18 mouse cellular contexts compared by ENCODE assay signal in genomic region chr5:131142606-131143005, GRCm38 (mm10).
DNase-seq lines count a peak whose midpoint lies in the region; ATAC-seq and TF ChIP-seq lines count a peak whose summit lies in the region.
"Had no signal": no experiment of that assay in that cellular context is flagged by ENCODE, and none has a peak within 500 bp of the region (broad histone marks: within the 10 kb centered on the region; RNA-seq: fewer than 3 reads in every experiment).

No protein-coding gene starts in this region.

- H3K4me2 ChIP-seq in hindbrain, embryonic 13.5 days, result no peak overlapping the region
- no peak overlapping the region for H3K4me2 ChIP-seq in hindbrain, embryonic 12.5 days (replicated peaks)
- no peak overlapping the region for H3K4me2 ChIP-seq in neural tube, embryonic 13.5 days
- H3K4me2 ChIP-seq in neural tube, embryonic 15.5 days, result no peak overlapping the region
- H3K4me2 ChIP-seq in midbrain, embryonic 14.5 days (ENCODE audit: low read length), result no peak overlapping the region
- H3K4me2 ChIP-seq: forebrain, embryonic 12.5 days; limb, embryonic 12.5 days; liver, embryonic 13.5 days; midbrain, embryonic 13.5 days had no signal

- H3K4me3 ChIP-seq in hindbrain, embryonic 13.5 days, result no peak overlapping the region
- no peak overlapping the region for H3K4me3 ChIP-seq in hindbrain, embryonic 12.5 days
- H3K4me3 ChIP-seq in neural tube, embryonic 13.5 days, result no peak overlapping the region
- H3K4me3 ChIP-seq in neural tube, embryonic 15.5 days (replicated peaks), result no peak overlapping the region
- no peak overlapping the region for H3K4me3 ChIP-seq in embryonic fibroblast, embryonic 13.5 days (ENCODE audit: insufficient read depth, low read length)
- H3K4me3 ChIP-seq in midbrain, embryonic 14.5 days (replicated peaks; ENCODE audit: low read depth, low read length), result no peak overlapping the region
- H3K4me3 ChIP-seq: forebrain, embryonic 12.5 days; heart, embryonic 10.5 days; limb, embryonic 12.5 days; liver, embryonic 13.5 days; midbrain, embryonic 13.5 days; myocyte had no signal

- 45% methylated on average over 4 of the region's 4 CpGs for WGBS in hindbrain, embryonic 13.5 days
- 51% methylated on average over 4 of the region's 4 CpGs for WGBS in hindbrain, embryonic 12.5 days
- WGBS in neural tube, embryonic 13.5 days, result 32% methylated on average over 4 of the region's 4 CpGs
- WGBS in neural tube, embryonic 15.5 days, result 41% methylated on average over 4 of the region's 4 CpGs
- WGBS in midbrain, embryonic 14.5 days, result 75% methylated on average over 4 of the region's 4 CpGs

- ATAC-seq in hindbrain, embryonic 13.5 days (ENCODE audit: low FRiP score), result no peak
- ATAC-seq in hindbrain, embryonic 12.5 days (ENCODE audit: low FRiP score), result no peak
- ATAC-seq in neural tube, embryonic 13.5 days (ENCODE audit: low read depth), result no peak
- no peak for ATAC-seq in neural tube, embryonic 15.5 days (ENCODE audit: low FRiP score)
- ATAC-seq in midbrain, embryonic 14.5 days (ENCODE audit: low FRiP score, low TSS enrichment), result no peak
- ATAC-seq: hindbrain, postnatal 0 days; midbrain, embryonic 13.5 days had no signal

- intact Hi-C loops in heart, postnatal 36 days (cut with DNase I), result no loop called here

- peak overlapping the region; percentile 35; the same call in 1 of the 2 replicates for H3K27ac ChIP-seq in hindbrain, embryonic 13.5 days
- no peak overlapping the region for H3K27ac ChIP-seq in hindbrain, embryonic 12.5 days
- peak overlapping the region; percentile 39 for H3K27ac ChIP-seq in neural tube, embryonic 13.5 days (replicated peaks)
- H3K27ac ChIP-seq in neural tube, embryonic 15.5 days (replicated peaks), result no peak overlapping the region
- H3K27ac ChIP-seq in embryonic fibroblast, embryonic 13.5 days (ENCODE audit: insufficient read depth, low read length), result peak overlapping the region; percentile 50
- no peak overlapping the region for H3K27ac ChIP-seq in midbrain, embryonic 14.5 days (replicated peaks; ENCODE audit: low read depth, low read length)
- H3K27ac ChIP-seq: forebrain, embryonic 12.5 days; heart, embryonic 10.5 days; hindbrain, postnatal 0 days; limb, embryonic 12.5 days; liver, embryonic 13.5 days; midbrain, embryonic 13.5 days had no signal

- H3K9ac ChIP-seq in hindbrain, embryonic 13.5 days, result no peak overlapping the region
- H3K9ac ChIP-seq in hindbrain, embryonic 12.5 days, result no peak overlapping the region
- no peak overlapping the region for H3K9ac ChIP-seq in neural tube, embryonic 13.5 days
- no peak overlapping the region for H3K9ac ChIP-seq in neural tube, embryonic 15.5 days (replicated peaks)
- no peak overlapping the region for H3K9ac ChIP-seq in midbrain, embryonic 14.5 days (replicated peaks; ENCODE audit: low read length)
- H3K9ac ChIP-seq: forebrain, embryonic 12.5 days; limb, embryonic 12.5 days; liver, embryonic 13.5 days; midbrain, embryonic 13.5 days had no signal

- no peak for TF ChIP-seq POLR2A in embryonic fibroblast, embryonic 13.5 days (IDR thresholded peaks at IDR 0.05; ENCODE audit: low read depth, low read length)

- no peaks in the 10 kb centered on the region for H3K36me3 ChIP-seq in hindbrain, embryonic 13.5 days
- no peaks in the 10 kb centered on the region for H3K36me3 ChIP-seq in hindbrain, embryonic 12.5 days
- H3K36me3 ChIP-seq in neural tube, embryonic 13.5 days, result no peaks in the 10 kb centered on the region
- no peaks in the 10 kb centered on the region for H3K36me3 ChIP-seq in neural tube, embryonic 15.5 days
- no peaks in the 10 kb centered on the region for H3K36me3 ChIP-seq in midbrain, embryonic 14.5 days (ENCODE audit: control insufficient read depth, insufficient read depth, low read length)
- H3K36me3 ChIP-seq: forebrain, embryonic 12.5 days; heart, embryonic 10.5 days; limb, embryonic 12.5 days; liver, embryonic 13.5 days; midbrain, embryonic 13.5 days had no signal

- no peak for TF ChIP-seq CTCF in embryonic fibroblast, embryonic 13.5 days (IDR thresholded peaks at IDR 0.05; ENCODE audit: borderline replicate concordance, insufficient read depth, low read length)

- H3K27me3 ChIP-seq in hindbrain, embryonic 13.5 days, result no peaks in the 10 kb centered on the region
- H3K27me3 ChIP-seq in hindbrain, embryonic 12.5 days, result no peaks in the 10 kb centered on the region
- no peaks in the 10 kb centered on the region for H3K27me3 ChIP-seq in neural tube, embryonic 13.5 days
- no peaks in the 10 kb centered on the region for H3K27me3 ChIP-seq in neural tube, embryonic 15.5 days (replicated peaks)
- no peaks in the 10 kb centered on the region for H3K27me3 ChIP-seq in midbrain, embryonic 14.5 days (ENCODE audit: control insufficient read depth, insufficient read depth, low read length)
- H3K27me3 ChIP-seq: forebrain, embryonic 12.5 days; limb, embryonic 12.5 days; liver, embryonic 13.5 days; midbrain, embryonic 13.5 days had no signal

- peaks cover 3% of the 10 kb centered on the region for H3K4me1 ChIP-seq in hindbrain, embryonic 13.5 days (replicated peaks)
- peaks cover 3% of the 10 kb centered on the region; the same call in 1 of the 2 replicates for H3K4me1 ChIP-seq in hindbrain, embryonic 12.5 days
- H3K4me1 ChIP-seq in neural tube, embryonic 13.5 days (replicated peaks), result peaks cover 18% of the 10 kb centered on the region
- no peaks in the 10 kb centered on the region for H3K4me1 ChIP-seq in neural tube, embryonic 15.5 days
- peaks cover 8% of the 10 kb centered on the region for H3K4me1 ChIP-seq in embryonic fibroblast, embryonic 13.5 days (ENCODE audit: control insufficient read depth, insufficient read depth, low read length)
- H3K4me1 ChIP-seq in midbrain, embryonic 14.5 days (ENCODE audit: control insufficient read depth, insufficient read depth, low read length), result no peaks in the 10 kb centered on the region
- H3K4me1 ChIP-seq: forebrain, embryonic 12.5 days; heart, embryonic 10.5 days; limb, embryonic 12.5 days; liver, embryonic 13.5 days; midbrain, embryonic 13.5 days had no signal

- no peaks in the 10 kb centered on the region for H3K9me3 ChIP-seq in hindbrain, embryonic 13.5 days
- H3K9me3 ChIP-seq in hindbrain, embryonic 12.5 days (replicated peaks), result no peaks in the 10 kb centered on the region
- no peaks in the 10 kb centered on the region for H3K9me3 ChIP-seq in neural tube, embryonic 13.5 days
- H3K9me3 ChIP-seq in neural tube, embryonic 15.5 days (replicated peaks), result no peaks in the 10 kb centered on the region
- no peaks in the 10 kb centered on the region for H3K9me3 ChIP-seq in midbrain, embryonic 14.5 days (ENCODE audit: control insufficient read depth, low read length)
- H3K9me3 ChIP-seq: forebrain, embryonic 12.5 days; heart, embryonic 10.5 days; limb, embryonic 12.5 days; liver, embryonic 13.5 days; midbrain, embryonic 13.5 days had no signal

- no peak for DNase-seq in midbrain, embryonic 14.5 days
- DNase-seq in heart, postnatal 36 days, result no peak
- DNase-seq: cerebellum, adult 2 months; heart, postnatal 10 days; kidney, adult 11 months; liver, embryonic 13.5 days; thymus, postnatal 36 days had no signal

Comparison
In these comparisons a context has a peak if more than half of its experiments do, and no peak if none do; other contexts are left out.
1. H3K27ac ChIP-seq: peak in hindbrain, embryonic 13.5 days (single experiment), neural tube, embryonic 13.5 days (single experiment) and embryonic fibroblast, embryonic 13.5 days (single experiment); none in hindbrain, embryonic 12.5 days (single experiment), neural tube, embryonic 15.5 days (single experiment) and midbrain, embryonic 14.5 days (single experiment).